Mouse (Mus musculus) intestine, postnatal 0 days (tissue): ENCODE data around the gene Arpc3. TPM values are rescaled to one million over a fixed set of nuclear protein-coding genes. Genes with fewer than 3 reads are reported as not detected.

Source experiments
- ATAC-seq: fragments of 200-750 bp; cut with Nextera tagmentation; 2 replicates; pipeline ENCODE4 v1.8.0; 2017; ENCODE audit warnings: mild to moderate bottlenecking, moderate TSS enrichment, moderate library complexity
- H3K27ac ChIP-seq: fragments of 300-500 bp; sonication (generic); 2 replicates; pipeline ENCODE4 v1.5.1; 2014; ENCODE audit warnings: mild to moderate bottlenecking, low read depth, low read length, moderate library complexity
- H3K27me3 ChIP-seq: fragments of 300-500 bp; sonication (generic); replicated peaks from 2 replicates; pipeline ENCODE4 v1.6.1; 2014; ENCODE audit warnings: low read length, mixed read lengths; ENCODE audit not compliant: control insufficient read depth, insufficient read depth
- H3K36me3 ChIP-seq: fragments of 300-500 bp; sonication (generic); 2 replicates; pipeline ENCODE4 v1.6.1; 2014; ENCODE audit warnings: mild to moderate bottlenecking, moderate library complexity; ENCODE audit not compliant: control insufficient read depth, insufficient read depth
- H3K4me1 ChIP-seq: fragments of 300-500 bp; sonication (generic); replicated peaks from 2 replicates; pipeline ENCODE4 v1.6.1; 2014; ENCODE audit warnings: antibody characterized with exemption, low read length, mixed read lengths; ENCODE audit not compliant: control insufficient read depth, insufficient read depth
- H3K4me2 ChIP-seq: fragments of 300-500 bp; sonication (generic); replicated peaks from 2 replicates; pipeline ENCODE4 v1.6.1; 2014; ENCODE audit warnings: low read depth, mild to moderate bottlenecking, moderate library complexity
- H3K4me3 ChIP-seq: fragments of 300-500 bp; sonication (generic); 2 replicates; pipeline ENCODE4 v1.5.1; 2014; ENCODE audit warnings: low read depth, low read length
- H3K9ac ChIP-seq: fragments of 300-500 bp; sonication (generic); 2 replicates; pipeline ENCODE4 v1.6.1; 2014; ENCODE audit warnings: mild to moderate bottlenecking, low read depth, low read length
- H3K9me3 ChIP-seq: fragments of 300-500 bp; sonication (generic); 2 replicates; pipeline ENCODE4 v1.6.1; 2016; ENCODE audit warnings: mixed run types; ENCODE audit not compliant: control insufficient read depth
- CTCF ChIP-seq: sonication (generic); IDR thresholded peaks from 2 replicates; pipeline ENCODE4 v1.5.1; 2016; ENCODE audit warnings: low read depth, mild to moderate bottlenecking, control low read depth, antibody characterized with exemption, moderate library complexity
- WGBS: fragments of 180-500 bp; shearing (Covaris S2); extraction: QIAGEN DNeasy Blood & Tissue Kit; methylation state at CpG from one replicate; pipeline ENCODE4 v1.1.7; 2014; 5-methylcytosine and 5-hydroxymethylcytosine counted together
- polyA plus RNA-seq: library from polyadenylated mRNA; unstranded; fragments of >200 nt; fragmentation: Nextera tagmentation; extraction: Ambion mirVana; gene quantifications from 2 replicates; pipeline ENCODE4 v1.2.1, GENCODE M21; 2015

The Arpc3 gene
- polyA plus RNA-seq, 1 experiment from 2014 or later: 171 TPM

DNA sequence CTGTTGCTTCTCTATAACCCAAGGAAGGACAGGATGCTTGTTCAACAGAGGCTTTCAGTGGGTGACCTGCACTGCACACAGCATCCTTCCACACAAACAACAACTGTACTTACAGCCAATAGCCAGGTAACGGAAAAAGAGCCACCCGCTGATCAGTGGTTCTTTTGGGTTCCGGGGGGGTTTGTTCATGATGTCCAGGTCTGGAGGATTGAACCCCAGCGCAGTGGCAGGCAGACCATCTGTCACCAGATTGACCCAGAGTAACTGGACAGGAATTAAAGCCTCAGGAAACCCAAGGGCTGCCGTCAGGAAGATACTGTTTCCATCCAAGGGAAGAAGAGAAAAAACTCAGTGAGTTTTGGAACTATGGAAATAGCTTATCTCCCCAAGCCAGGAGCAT, 67.7 kb downstream of the Arpc3 start:
- 92% methylated on average over 5 of the region's 5 CpGs for WGBS

DNA sequence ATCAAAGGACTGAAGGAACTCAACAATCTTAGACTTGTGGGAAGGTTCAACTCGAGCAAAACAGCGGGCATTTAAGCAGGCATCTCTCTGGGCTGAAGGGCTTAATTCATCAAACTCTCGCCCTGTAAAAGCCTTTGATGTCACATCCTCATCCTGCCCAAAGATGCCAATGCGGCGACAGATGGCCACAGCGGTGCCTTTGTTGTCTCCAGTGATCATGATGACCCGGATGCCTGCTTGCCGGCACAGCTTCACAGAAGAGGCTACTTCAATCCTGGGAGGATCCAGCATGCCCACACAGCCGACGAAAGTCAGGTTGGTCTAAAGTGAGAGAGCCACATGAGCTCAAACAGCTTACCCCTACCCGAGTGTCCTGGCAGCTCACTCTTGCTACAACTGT, 69.0 kb downstream of the Arpc3 start:
- Histone ChIP-seq H3K36me3 (peaks cover 93% of the 10 kb centered on the region), H3K9me3 (no peaks in the 10 kb centered on the region), H3K4me1 (no peaks in the 10 kb centered on the region), H3K4me3 (no peak overlapping the region), H3K4me2 (no peak overlapping the region), H3K27ac (no peak overlapping the region), H3K27me3 (no peaks in the 10 kb centered on the region), H3K9ac (no peak overlapping the region)
- ATAC-seq: no peak
- TF ChIP-seq CTCF: no peak
- WGBS: 89% methylated on average over 11 of the region's 11 CpGs

More for the DNA sequence above, 67.7 kb downstream of the Arpc3 start:
- H3K9me3 ChIP-seq: no peaks in the 10 kb centered on the region
- no peak overlapping the region for H3K9ac ChIP-seq
- H3K4me2 ChIP-seq: no peak overlapping the region
- no peak for TF ChIP-seq CTCF
- H3K36me3 ChIP-seq: peaks cover 94% of the 10 kb centered on the region
- no peaks in the 10 kb centered on the region for H3K27me3 ChIP-seq
- ATAC-seq: no peak
- no peak overlapping the region for H3K4me3 ChIP-seq
- H3K27ac ChIP-seq: no peak overlapping the region
- H3K4me1 ChIP-seq: no peaks in the 10 kb centered on the region

DNA sequence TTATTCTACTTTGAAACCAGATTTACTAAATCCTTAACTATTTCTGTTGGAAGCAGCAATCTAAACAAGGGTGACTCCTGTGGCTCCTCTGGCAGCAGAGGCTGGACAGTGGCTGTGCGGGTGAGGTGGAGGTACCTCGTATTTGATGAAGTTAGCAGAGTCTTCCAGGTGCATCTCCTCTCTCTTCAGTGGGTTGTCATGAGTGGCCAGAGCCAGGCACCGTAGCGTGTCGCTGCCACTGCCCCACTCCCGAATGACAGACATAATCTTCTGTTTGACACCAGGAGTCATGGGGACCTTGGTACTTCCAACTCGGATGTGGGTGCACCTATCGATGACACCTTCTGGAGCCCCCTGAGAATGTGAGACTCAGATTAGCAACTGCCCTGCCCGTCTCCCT, 69.8 kb downstream of the Arpc3 start:
- H3K4me2 ChIP-seq: no peak overlapping the region
- no peak overlapping the region for H3K4me3 ChIP-seq
- no peak overlapping the region for H3K9ac ChIP-seq
- no peak for ATAC-seq
- TF ChIP-seq CTCF: no peak
- peaks cover 96% of the 10 kb centered on the region for H3K36me3 ChIP-seq
- H3K27ac ChIP-seq: no peak overlapping the region; the same call in 1 of the 2 replicates
- no peaks in the 10 kb centered on the region for H3K4me1 ChIP-seq
- WGBS: 93% methylated on average over 9 of the region's 9 CpGs
- no peaks in the 10 kb centered on the region for H3K27me3 ChIP-seq
- H3K9me3 ChIP-seq: no peaks in the 10 kb centered on the region

Other genes with a start within 250 kb of the Arpc3 start
- gene Ppp1cc, start 233.6 kb upstream of the Arpc3 start, polyA plus RNA-seq: 138 and 144 TPM in 2 replicates
- gene Hvcn1, start 185.1 kb upstream of the Arpc3 start, polyA plus RNA-seq: 3.6 TPM in 2 replicates
- 1.6 and 1.9 TPM in 2 replicates for gene Tctn1, start 127.4 kb upstream of the Arpc3 start, polyA plus RNA-seq
- gene Pptc7, start 107.5 kb upstream of the Arpc3 start, polyA plus RNA-seq: 13.0 and 13.6 TPM in 2 replicates
- 4.6 and 4.9 TPM in 2 replicates for gene Rad9b, start 37.6 kb upstream of the Arpc3 start, polyA plus RNA-seq
- 333 and 338 TPM in 2 replicates for gene Vps29, start 37.5 kb upstream of the Arpc3 start, polyA plus RNA-seq
- 34.1 and 37.3 TPM in 2 replicates for gene Gpn3, start 20.0 kb upstream of the Arpc3 start, polyA plus RNA-seq
- gene Fam216a, start 19.5 kb upstream of the Arpc3 start, polyA plus RNA-seq: 15.1 and 15.9 TPM in 2 replicates
- gene Anapc7, start 29.8 kb downstream of the Arpc3 start, polyA plus RNA-seq: 22.5 and 22.8 TPM in 2 replicates
- 26.1 and 27.3 TPM in 2 replicates for gene Atp2a2, start 110.3 kb downstream of the Arpc3 start, polyA plus RNA-seq
- 10.2 and 11.7 TPM in 2 replicates for gene Ift81, start 222.6 kb downstream of the Arpc3 start, polyA plus RNA-seq